Mouse (Mus musculus) midbrain, embryonic 12.5 days (tissue): ENCODE measurements around the gene Pbx3. TPM values are rescaled to one million over a fixed set of nuclear protein-coding genes. Genes with fewer than 3 reads are reported as not detected.

Source experiments
- ATAC-seq: fragments of 200-750 bp; cut with Nextera tagmentation; 2 replicates; pipeline ENCODE4 v1.8.0; 2017; ENCODE audit warnings: low read depth, moderate TSS enrichment, moderate library complexity; ENCODE audit not compliant: low FRiP score
- H3K27ac ChIP-seq: fragments of 300-500 bp; sonication (generic); replicated peaks from 2 replicates; pipeline ENCODE4 v1.5.1; 2016; ENCODE audit warnings: mild to moderate bottlenecking
- H3K27me3 ChIP-seq: fragments of 300-500 bp; sonication (generic); 2 replicates; pipeline ENCODE4 v1.6.1; 2016; ENCODE audit warnings: mild to moderate bottlenecking
- H3K36me3 ChIP-seq: fragments of 300-500 bp; sonication (generic); 2 replicates; pipeline ENCODE4 v1.6.1; 2016
- H3K4me1 ChIP-seq: fragments of 300-500 bp; sonication (generic); 2 replicates; pipeline ENCODE4 v1.6.1; 2016
- H3K4me2 ChIP-seq: fragments of 300-500 bp; sonication (generic); replicated peaks from 2 replicates; pipeline ENCODE4 v1.6.1; 2016; ENCODE audit warnings: mild to moderate bottlenecking, moderate library complexity
- H3K4me3 ChIP-seq: fragments of 300-500 bp; sonication (generic); 2 replicates; pipeline ENCODE4 v1.5.1; 2016; ENCODE audit warnings: mild to moderate bottlenecking
- H3K9ac ChIP-seq: fragments of 300-500 bp; sonication (generic); replicated peaks from 2 replicates; pipeline ENCODE4 v1.6.1; 2016; ENCODE audit warnings: mild to moderate bottlenecking, moderate library complexity
- H3K9me3 ChIP-seq: fragments of 300-500 bp; sonication (generic); 2 replicates; pipeline ENCODE4 v1.6.1; 2016; ENCODE audit warnings: mild to moderate bottlenecking
- WGBS: fragments of 180-500 bp; shearing (Covaris S2); methylation state at CpG from one replicate; pipeline ENCODE4 v1.1.7; 2016; 5-methylcytosine and 5-hydroxymethylcytosine counted together
- polyA plus RNA-seq: library from polyadenylated mRNA; unstranded; fragments of >200 nt; fragmentation: Nextera tagmentation; extraction: Ambion mirVana; gene quantifications from 2 replicates; pipeline ENCODE4 v1.2.1, GENCODE M21; 2016

Pbx3 gene
- polyA plus RNA-seq, 1 experiment from 2014 or later = 79.3 TPM

GRCm38 (mm10) chr2:34132751-34133150 lies 240.2 kb downstream of the Pbx3 start:
- 89% methylated on average over 1 of the region's 1 CpGs for WGBS
- no peak overlapping the region for H3K4me2 ChIP-seq
- H3K36me3 ChIP-seq = no peaks in the 10 kb centered on the region
- H3K27ac ChIP-seq = no peak overlapping the region
- no peak for ATAC-seq
- 0 out of 2 replicates have a peak, but pooled peaks cover 7% of the 10 kb centered on the region for H3K27me3 ChIP-seq
- H3K4me3 ChIP-seq = no peak overlapping the region
- no peak overlapping the region for H3K9ac ChIP-seq
- H3K4me1 ChIP-seq = peaks cover 29% of the 10 kb centered on the region
- H3K9me3 ChIP-seq = no peaks in the 10 kb centered on the region

- WGBS = 67% methylated on average over 13 of the region's 13 CpGs
- Histone ChIP-seq H3K4me3 (no peak overlapping the region), H3K36me3 (no peaks in the 10 kb centered on the region), H3K27me3 (peaks cover 13% of the 10 kb centered on the region; the same call in 1 of the 2 replicates), H3K4me1 (peaks cover 22% of the 10 kb centered on the region), H3K9me3 (no peaks in the 10 kb centered on the region), H3K4me2 (no peak overlapping the region), H3K27ac (no peak overlapping the region), H3K9ac (no peak overlapping the region)
- ATAC-seq = no peak; the same call in 1 of the 2 replicates
These were observed 243.2 kb downstream of the Pbx3 start for GRCm38 (mm10) chr2:34129674-34130267.

GRCm38 (mm10) chr2:34127871-34128270 lies 245.1 kb downstream of the Pbx3 start:
- peaks cover 22% of the 10 kb centered on the region for H3K4me1 ChIP-seq
- H3K27ac ChIP-seq = no peak overlapping the region
- peaks cover 15% of the 10 kb centered on the region for H3K27me3 ChIP-seq
- no peak for ATAC-seq
- no peak overlapping the region for H3K4me2 ChIP-seq
- no peak overlapping the region for H3K9ac ChIP-seq
- no peak overlapping the region for H3K4me3 ChIP-seq
- 93% methylated on average over 1 of the region's 1 CpGs for WGBS
- no peaks in the 10 kb centered on the region for H3K36me3 ChIP-seq
- H3K9me3 ChIP-seq = no peaks in the 10 kb centered on the region

GRCm38 (mm10) chr2:34123896-34124295 lies 249.0 kb downstream of the Pbx3 start:
- Histone ChIP-seq H3K9ac (no peak overlapping the region), H3K4me1 (peaks cover 5% of the 10 kb centered on the region; the same call in 1 of the 2 replicates), H3K36me3 (no peaks in the 10 kb centered on the region), H3K4me3 (no peak overlapping the region), H3K9me3 (no peaks in the 10 kb centered on the region), H3K27ac (no peak overlapping the region), H3K4me2 (no peak overlapping the region), H3K27me3 (peaks cover 16% of the 10 kb centered on the region)
- ATAC-seq = no peak
- WGBS = 84% methylated on average over 12 of the region's 12 CpGs

Other genes starting within 250 kb of the Pbx3 start
- gene Mapkap1, start 33.6 kb upstream of the Pbx3 start, polyA plus RNA-seq = 111 and 112 TPM in 2 replicates